Mouse (Mus musculus) hindbrain, embryonic 15.5 days (tissue): ENCODE results near the gene Timeless. TPM values are rescaled to one million over a fixed set of nuclear protein-coding genes. Genes with fewer than 3 reads are reported as not detected.

Source experiments
- polyA plus RNA-seq: library from polyadenylated mRNA; unstranded; fragments of >200 nt; fragmentation: Nextera tagmentation; extraction: Ambion mirVana; gene quantifications from 2 replicates; pipeline ENCODE4 v1.2.1, GENCODE M21; 2015

Timeless gene
- polyA plus RNA-seq, 1 experiment from 2014 or later, result 22.4 TPM

Other genes with a start within 250 kb of the Timeless start
- gene Hsd17b6, start 224.5 kb upstream of the Timeless start, polyA plus RNA-seq, result not detected in 2 replicates
- 35.2 and 40.3 TPM in 2 replicates for gene Prim1, start 216.9 kb upstream of the Timeless start, polyA plus RNA-seq
- gene Naca, start 196.5 kb upstream of the Timeless start, polyA plus RNA-seq, result 494 and 518 TPM in 2 replicates
- 371 and 395 TPM in 2 replicates for gene Ptges3, start 173.1 kb upstream of the Timeless start, polyA plus RNA-seq
- gene Atp5b, start 148.8 kb upstream of the Timeless start, polyA plus RNA-seq, result 2,267 and 2,290 TPM in 2 replicates
- gene Baz2a, start 140.5 kb upstream of the Timeless start, polyA plus RNA-seq, result 8.1 and 8.3 TPM in 2 replicates
- 10.2 and 10.3 TPM in 2 replicates for gene Rbms2, start 51.8 kb upstream of the Timeless start, polyA plus RNA-seq
- gene Gls2, start 37.6 kb upstream of the Timeless start, polyA plus RNA-seq, result 2.0 and 2.2 TPM in 2 replicates
- 20.6 and 21.0 TPM in 2 replicates for gene Spryd4, start 20.3 kb upstream of the Timeless start, polyA plus RNA-seq
- 0.12 TPM in 1 of 2 replicates, not detected in the other for gene Mip, start 6.2 kb upstream of the Timeless start, polyA plus RNA-seq
- gene Apon, start 22.0 kb downstream of the Timeless start, polyA plus RNA-seq, result 0.14 TPM in 1 of 2 replicates, not detected in the other
- gene Apof, start 36.6 kb downstream of the Timeless start, polyA plus RNA-seq, result 0.21 and 0.47 TPM in 2 replicates
- 20.7 and 21.7 TPM in 2 replicates for gene Stat2, start 38.5 kb downstream of the Timeless start, polyA plus RNA-seq
- gene Il23a, start 66.7 kb downstream of the Timeless start, polyA plus RNA-seq, result 0.26 and 0.49 TPM in 2 replicates
- gene Pan2, start 71.3 kb downstream of the Timeless start, polyA plus RNA-seq, result 19.1 and 21.4 TPM in 2 replicates
- gene Cnpy2, start 90.4 kb downstream of the Timeless start, polyA plus RNA-seq, result 188 and 205 TPM in 2 replicates
- gene Cs, start 105.7 kb downstream of the Timeless start, polyA plus RNA-seq, result 267 and 278 TPM in 2 replicates
- gene Coq10a, start 136.9 kb downstream of the Timeless start, polyA plus RNA-seq, result 38.7 and 41.9 TPM in 2 replicates
- 10.9 and 13.8 TPM in 2 replicates for gene Ankrd52, start 145.1 kb downstream of the Timeless start, polyA plus RNA-seq
- gene Slc39a5, start 169.2 kb downstream of the Timeless start, polyA plus RNA-seq, result 0.21 and 0.83 TPM in 2 replicates
- 137 and 141 TPM in 2 replicates for gene Nabp2, start 179.4 kb downstream of the Timeless start, polyA plus RNA-seq
- 91.3 and 92.4 TPM in 2 replicates for gene Rnf41, start 179.6 kb downstream of the Timeless start, polyA plus RNA-seq
- 167 and 177 TPM in 2 replicates for gene Smarcc2, start 227.2 kb downstream of the Timeless start, polyA plus RNA-seq